Mouse (Mus musculus) embryonic fibroblast, embryonic 13.5 days (primary cell): ENCODE measurements at regions not wholly inside any gene's neighbourhood (a gene's known extent, or its start where the extent isn't known, plus 50 kb on each side); places are given as distances from the start of the nearest gene placed in this dataset.

ENCODE experiments used
- CTCF ChIP-seq: IDR thresholded peaks from 2 replicates; pipeline ENCODE4 v1.5.1; 2011; ENCODE audit warnings: mild to moderate bottlenecking, control low read depth, low read length, moderate library complexity, borderline replicate concordance; ENCODE audit not compliant: insufficient read depth
- POLR2A ChIP-seq: IDR thresholded peaks from 2 replicates; pipeline ENCODE4 v1.6.1; 2011; ENCODE audit warnings: low read depth, mild to moderate bottlenecking, control low read depth, low read length, moderate library complexity

GRCm38 (mm10) chr12:7650851-7651250, 326.6 kb upstream of the Apob start:
- TF ChIP-seq CTCF (no peak), POLR2A (no peak)
